Mouse (Mus musculus): Measurements from ENCODE around the gene Itgb2. TPM values are rescaled to one million over a fixed set of nuclear protein-coding genes. Genes with fewer than 3 reads are reported as not detected.

Itgb2 gene
- 6.0 and 6.9 TPM in 2 replicates for polyA plus RNA-seq (2015; fragmentation: Nextera tagmentation; extraction: Ambion mirVana)

DNA sequence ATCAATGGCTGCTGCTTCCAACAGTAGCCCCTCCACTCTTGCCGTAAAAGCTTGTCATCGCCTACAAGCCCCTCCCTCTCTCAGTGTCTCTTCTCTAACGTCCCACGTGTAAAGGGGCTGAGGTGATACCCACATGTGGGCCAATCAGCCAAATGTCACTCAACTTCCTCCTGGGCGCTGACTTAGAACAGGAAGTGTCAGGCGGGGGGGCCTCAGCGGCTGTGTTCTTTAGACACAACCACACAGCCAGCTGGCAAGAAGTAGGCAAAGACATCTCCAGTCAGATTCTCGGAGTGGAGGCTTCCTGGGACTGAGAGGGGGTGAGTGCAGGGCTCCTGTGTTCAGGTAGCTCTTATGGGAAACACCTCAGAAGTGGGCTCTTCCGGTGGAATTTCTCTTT, at the start of gene Itgb2:
Itgb2 (plus strand) TSS at position 113 of the 400 bp plus-strand sequence.
- no peak for ATAC-seq (ENCODE audit: insufficient read depth, low FRiP score, low read depth)
- H3K9ac ChIP-seq = no peak within 1 kb of the TSS
- 0 out of 2 replicates have a peak within 1 kb of the TSS, but pooled peaks have one; percentile 21 for H3K27ac ChIP-seq
- peak within 1 kb of the TSS; percentile 0; the same call in 1 of the 2 replicates for H3K4me3 ChIP-seq (replicated peaks)
- no peaks in the 10 kb centered on the region for H3K36me3 ChIP-seq
- H3K4me2 ChIP-seq = no peak within 1 kb of the TSS
- WGBS = 62% methylated on average over 9 of the region's 9 CpGs
- no peaks in the 10 kb centered on the region for H3K9me3 ChIP-seq
- no peaks in the 10 kb centered on the region for H3K27me3 ChIP-seq (replicated peaks)
- no peaks in the 10 kb centered on the region for H3K4me1 ChIP-seq

DNA sequence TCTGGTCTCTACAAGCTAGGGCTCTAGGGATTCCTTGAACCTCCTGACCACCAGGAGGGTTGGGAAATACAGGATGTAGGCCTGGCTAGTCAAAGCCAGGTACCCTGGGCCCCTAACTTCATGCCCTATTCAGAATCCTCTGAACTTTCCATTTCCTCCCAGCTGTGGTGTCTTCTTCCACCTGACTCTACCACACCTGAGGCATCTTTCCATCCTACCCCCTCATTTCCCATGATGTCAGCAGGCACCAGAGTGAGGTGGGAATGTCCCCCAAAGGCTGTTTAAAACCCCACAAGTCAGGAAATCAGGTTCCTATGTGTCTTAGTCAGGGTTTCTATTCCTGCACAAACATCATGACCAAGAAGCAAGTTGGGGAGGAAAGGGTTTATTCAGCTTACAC, 48.2 kb upstream of the Itgb2 start:
- H3K9me3 ChIP-seq = no peaks in the 10 kb centered on the region
- peaks cover 10% of the 10 kb centered on the region for H3K4me1 ChIP-seq
- no peak overlapping the region for H3K4me3 ChIP-seq (replicated peaks)
- ATAC-seq (ENCODE audit: insufficient read depth, low FRiP score, low read depth) = no peak
- H3K27me3 ChIP-seq (replicated peaks) = no peaks in the 10 kb centered on the region
- no peak overlapping the region for H3K4me2 ChIP-seq
- peaks cover 2% of the 10 kb centered on the region; the same call in 1 of the 2 replicates for H3K36me3 ChIP-seq
- H3K9ac ChIP-seq = no peak overlapping the region
- H3K27ac ChIP-seq = no peak overlapping the region

DNA sequence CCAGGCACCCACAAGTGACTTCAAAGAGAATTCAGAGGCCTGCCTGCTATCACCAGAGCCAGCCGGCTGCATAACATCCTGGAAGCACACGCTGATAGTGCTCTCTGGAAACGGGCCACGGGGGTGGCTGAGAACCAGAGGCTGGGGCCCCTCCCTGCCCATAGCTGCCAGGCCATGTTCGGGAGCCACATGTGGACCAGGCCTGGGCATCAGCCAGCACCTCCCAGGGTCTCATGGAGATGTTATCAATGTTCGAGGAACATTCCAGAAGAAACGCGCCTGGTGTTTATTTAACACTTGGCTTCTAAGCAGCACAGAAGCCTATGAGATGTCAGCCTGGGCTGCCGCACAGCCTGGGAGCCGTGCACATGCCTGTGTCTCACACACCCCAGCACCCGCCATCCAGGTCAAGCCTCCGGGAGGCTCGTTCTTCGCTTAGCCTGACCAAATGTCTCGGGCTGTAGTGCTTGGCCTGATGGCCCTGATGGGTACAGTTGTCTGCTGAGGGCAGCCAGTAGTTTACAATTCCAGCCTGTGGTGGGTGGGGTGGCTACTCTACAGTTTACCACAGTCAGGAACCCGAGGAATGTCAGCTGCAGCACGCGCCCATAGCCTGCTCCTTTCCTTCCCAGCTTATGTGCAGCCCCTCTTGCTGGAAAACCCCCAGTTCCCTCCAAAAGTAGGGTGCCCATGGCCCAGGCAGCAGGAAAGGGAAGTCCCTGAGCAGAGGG, 45.7 kb upstream of the Itgb2 start:
- no peaks in the 10 kb centered on the region for H3K27me3 ChIP-seq (replicated peaks)
- H3K4me2 ChIP-seq = 0 out of 2 replicates have a peak overlapping the region, but pooled peaks have one; percentile 16
- peak overlapping the region; percentile 31; the same call in 1 of the 2 replicates for H3K27ac ChIP-seq
- 17% methylated on average over 18 of the region's 18 CpGs for WGBS
- H3K9ac ChIP-seq = no peak overlapping the region
- H3K9me3 ChIP-seq = no peaks in the 10 kb centered on the region
- ATAC-seq (ENCODE audit: insufficient read depth, low FRiP score, low read depth) = peak; percentile 65; the same call in 1 of the 2 replicates
- no peak overlapping the region for H3K4me3 ChIP-seq (replicated peaks)
- peaks cover 26% of the 10 kb centered on the region for H3K36me3 ChIP-seq
- peaks cover 10% of the 10 kb centered on the region for H3K4me1 ChIP-seq

DNA sequence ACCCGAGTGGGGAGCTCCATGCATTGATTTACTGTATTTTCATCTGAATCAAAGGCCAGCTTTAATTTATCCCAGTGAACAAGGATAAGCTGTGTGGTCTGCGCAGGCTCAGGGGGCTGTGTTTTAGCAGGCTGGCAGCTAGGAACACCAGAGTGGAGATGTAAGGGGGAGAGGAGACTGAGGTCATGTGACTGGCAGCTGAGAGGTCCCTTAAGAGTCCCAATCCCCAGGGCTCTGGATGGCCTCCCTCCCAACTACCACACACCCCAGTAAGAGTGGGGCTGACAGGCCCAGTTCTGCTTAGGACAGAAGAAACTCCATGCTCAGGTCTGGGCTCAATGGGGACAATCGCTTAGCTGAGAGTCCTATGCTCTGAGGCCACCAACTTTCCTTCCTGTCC, 44.3 kb upstream of the Itgb2 start:
- WGBS = 67% methylated on average over 3 of the region's 3 CpGs
- no peak overlapping the region for H3K9ac ChIP-seq

DNA sequence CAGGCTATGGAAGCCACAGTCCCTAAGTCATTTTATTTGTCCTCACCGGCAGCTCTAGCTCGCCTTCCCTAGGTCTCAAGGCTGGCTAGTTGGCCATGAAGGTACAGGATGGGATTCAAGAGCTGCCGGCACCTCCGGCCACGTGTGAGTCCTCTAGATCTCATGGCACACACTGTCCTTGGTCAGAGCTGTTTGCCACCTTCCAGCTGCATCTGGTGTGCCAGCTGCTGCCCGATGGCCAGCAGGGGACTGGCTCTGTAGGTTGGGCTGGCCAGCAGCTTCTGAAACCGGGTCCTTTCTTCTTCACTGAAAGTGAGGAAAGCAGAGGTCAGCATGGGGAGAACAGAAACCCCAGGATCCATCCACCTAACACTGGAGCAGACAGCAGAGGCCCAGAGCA, 41.9 kb upstream of the Itgb2 start:
- Histone ChIP-seq H3K4me1 (peaks cover 10% of the 10 kb centered on the region), H3K4me3 (replicated peaks) (no peak overlapping the region), H3K36me3 (peaks cover 43% of the 10 kb centered on the region), H3K27ac (no peak overlapping the region), H3K4me2 (no peak overlapping the region), H3K27me3 (replicated peaks) (no peaks in the 10 kb centered on the region), H3K9me3 (no peaks in the 10 kb centered on the region), H3K9ac (no peak overlapping the region)
- no peak for ATAC-seq (ENCODE audit: insufficient read depth, low FRiP score, low read depth)
- WGBS = 91% methylated on average over 7 of the region's 7 CpGs

More for the DNA sequence above, 44.3 kb upstream of the Itgb2 start:
- Histone ChIP-seq H3K27me3 (replicated peaks) (no peaks in the 10 kb centered on the region), H3K36me3 (peaks cover 37% of the 10 kb centered on the region), H3K27ac (no peak overlapping the region), H3K4me1 (peaks cover 10% of the 10 kb centered on the region), H3K4me2 (no peak overlapping the region), H3K9me3 (no peaks in the 10 kb centered on the region), H3K4me3 (replicated peaks) (no peak overlapping the region)
- no peak for ATAC-seq (ENCODE audit: insufficient read depth, low FRiP score, low read depth)

DNA sequence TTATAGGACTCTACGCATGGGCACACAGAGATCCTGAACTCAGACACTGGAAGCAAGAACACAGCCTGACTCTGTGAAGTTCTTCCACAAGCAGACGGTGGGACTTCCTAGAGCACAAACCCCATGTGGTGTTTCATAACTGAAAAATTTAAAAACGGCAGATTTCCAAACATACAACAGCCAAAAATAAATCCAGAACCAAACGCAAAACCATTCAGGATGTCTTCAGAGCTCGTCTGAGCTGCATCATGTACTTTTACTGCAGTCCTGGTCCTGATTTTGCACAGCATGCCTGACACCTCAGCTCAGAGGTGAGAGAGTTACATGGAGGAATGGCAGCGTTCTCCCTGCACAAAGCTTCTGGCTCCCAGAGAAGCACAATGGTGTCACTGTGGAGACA, 38.5 kb upstream of the Itgb2 start:
- Histone ChIP-seq H3K9me3 (no peaks in the 10 kb centered on the region), H3K36me3 (peaks cover 61% of the 10 kb centered on the region), H3K27me3 (replicated peaks) (no peaks in the 10 kb centered on the region), H3K9ac (no peak overlapping the region), H3K4me1 (no peaks in the 10 kb centered on the region), H3K4me2 (no peak overlapping the region), H3K27ac (no peak overlapping the region), H3K4me3 (replicated peaks) (no peak overlapping the region)
- no peak for ATAC-seq (ENCODE audit: insufficient read depth, low FRiP score, low read depth)
- WGBS = 84% methylated on average over 6 of the region's 6 CpGs

DNA sequence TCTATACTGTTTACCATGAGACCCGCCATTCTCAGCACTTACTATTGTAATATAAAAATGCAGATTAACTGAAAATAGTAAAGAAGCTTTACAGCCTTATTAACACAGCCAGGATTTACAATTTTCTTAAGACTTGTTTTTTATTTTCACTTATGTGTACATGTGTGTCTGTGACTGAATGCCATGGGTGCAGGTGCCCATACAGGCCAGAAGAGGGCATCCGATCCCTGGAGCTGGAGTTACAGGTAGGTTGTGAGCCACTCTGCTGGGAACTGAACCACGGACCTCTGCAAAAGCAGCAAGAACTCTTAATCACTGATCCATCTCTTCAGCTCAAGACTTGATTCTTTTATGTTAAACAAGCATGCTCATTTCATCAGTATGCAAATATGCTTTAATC, 37.2 kb upstream of the Itgb2 start:
- Histone ChIP-seq H3K4me2 (no peak overlapping the region), H3K27ac (no peak overlapping the region), H3K9ac (no peak overlapping the region), H3K36me3 (peaks cover 57% of the 10 kb centered on the region), H3K4me1 (no peaks in the 10 kb centered on the region), H3K27me3 (replicated peaks) (no peaks in the 10 kb centered on the region), H3K4me3 (replicated peaks) (no peak overlapping the region), H3K9me3 (no peaks in the 10 kb centered on the region)
- ATAC-seq (ENCODE audit: insufficient read depth, low FRiP score, low read depth) = no peak
- WGBS = 95% methylated on average over 3 of the region's 3 CpGs

DNA sequence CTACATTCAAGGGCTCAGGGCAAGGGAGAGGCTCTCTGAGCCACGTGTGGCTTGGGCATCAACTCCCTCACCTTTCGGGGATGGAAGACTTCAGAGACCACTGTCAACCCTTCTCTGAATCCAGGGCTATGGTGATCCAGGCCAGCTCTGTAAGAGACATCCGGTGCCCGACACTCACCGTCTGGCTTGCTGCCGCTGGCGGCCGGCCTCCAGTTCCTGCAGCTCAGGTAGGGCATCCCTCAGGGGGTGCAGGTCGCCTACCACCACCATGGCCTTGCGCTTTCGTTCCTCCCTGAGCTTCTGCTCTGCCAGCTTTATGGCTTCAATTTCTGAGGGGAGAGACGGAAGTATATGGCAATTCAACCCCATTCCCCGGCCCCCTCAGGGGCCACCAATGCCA, 32.9 kb upstream of the Itgb2 start:
- H3K4me3 ChIP-seq (replicated peaks) = no peak overlapping the region
- H3K4me2 ChIP-seq = no peak overlapping the region
- no peaks in the 10 kb centered on the region for H3K9me3 ChIP-seq
- H3K27ac ChIP-seq = no peak overlapping the region
- no peak overlapping the region for H3K9ac ChIP-seq
- 93% methylated on average over 13 of the region's 13 CpGs for WGBS
- peaks cover 26% of the 10 kb centered on the region for H3K36me3 ChIP-seq
- H3K4me1 ChIP-seq = peaks cover 9% of the 10 kb centered on the region
- ATAC-seq (ENCODE audit: insufficient read depth, low FRiP score, low read depth) = no peak
- no peaks in the 10 kb centered on the region for H3K27me3 ChIP-seq (replicated peaks)

DNA sequence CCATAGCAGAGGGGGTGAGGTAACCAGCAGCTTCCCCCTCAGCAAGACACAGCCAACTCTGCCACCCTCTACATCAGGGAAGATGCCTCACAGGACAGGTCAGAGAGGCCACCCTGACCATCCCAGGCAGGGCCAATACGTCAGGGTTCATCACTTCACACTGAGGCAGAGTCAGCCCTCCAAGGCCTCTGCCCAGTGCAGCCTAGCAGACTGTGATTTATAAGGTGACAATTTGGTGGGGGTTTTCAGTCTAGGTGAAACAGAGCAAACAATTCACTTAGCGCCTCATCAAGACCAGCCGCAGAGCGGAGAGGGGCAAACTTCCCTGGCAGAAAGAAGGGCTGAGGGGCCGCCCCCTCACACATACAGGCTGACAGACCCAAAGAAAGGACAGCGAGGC, 31.8 kb upstream of the Itgb2 start:
- Histone ChIP-seq H3K27me3 (replicated peaks) (no peaks in the 10 kb centered on the region), H3K36me3 (peaks cover 26% of the 10 kb centered on the region), H3K9ac (no peak overlapping the region), H3K4me2 (no peak overlapping the region), H3K27ac (no peak overlapping the region), H3K9me3 (no peaks in the 10 kb centered on the region), H3K4me1 (peaks cover 9% of the 10 kb centered on the region), H3K4me3 (replicated peaks) (no peak overlapping the region)
- WGBS = 69% methylated on average over 6 of the region's 6 CpGs
- ATAC-seq (ENCODE audit: insufficient read depth, low FRiP score, low read depth) = no peak

DNA sequence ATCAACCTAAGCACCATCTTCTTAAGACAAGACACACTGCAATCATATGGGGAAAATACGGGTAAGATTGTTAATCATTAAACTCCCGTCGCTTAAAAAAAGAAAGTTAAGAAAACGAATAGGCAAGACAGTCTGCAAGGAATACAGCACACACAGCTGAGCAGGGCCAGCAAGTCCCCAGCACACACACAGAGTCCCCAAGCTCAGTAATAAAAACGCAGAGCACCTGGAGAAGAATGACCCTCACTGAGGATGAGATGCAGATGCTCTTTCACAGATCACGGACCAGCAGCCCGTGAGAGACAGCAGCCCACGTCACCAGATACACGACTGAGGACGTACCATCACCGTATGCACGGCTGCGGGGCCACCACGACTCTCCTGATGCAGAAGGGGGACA, 29.4 kb upstream of the Itgb2 start:
- Histone ChIP-seq H3K27me3 (replicated peaks) (no peaks in the 10 kb centered on the region), H3K4me2 (no peak overlapping the region), H3K9ac (no peak overlapping the region), H3K4me1 (peaks cover 9% of the 10 kb centered on the region), H3K4me3 (replicated peaks) (no peak overlapping the region), H3K9me3 (no peaks in the 10 kb centered on the region), H3K36me3 (peaks cover 19% of the 10 kb centered on the region), H3K27ac (no peak overlapping the region)
- ATAC-seq (ENCODE audit: insufficient read depth, low FRiP score, low read depth) = no peak
- WGBS = 32% methylated on average over 14 of the region's 14 CpGs

DNA sequence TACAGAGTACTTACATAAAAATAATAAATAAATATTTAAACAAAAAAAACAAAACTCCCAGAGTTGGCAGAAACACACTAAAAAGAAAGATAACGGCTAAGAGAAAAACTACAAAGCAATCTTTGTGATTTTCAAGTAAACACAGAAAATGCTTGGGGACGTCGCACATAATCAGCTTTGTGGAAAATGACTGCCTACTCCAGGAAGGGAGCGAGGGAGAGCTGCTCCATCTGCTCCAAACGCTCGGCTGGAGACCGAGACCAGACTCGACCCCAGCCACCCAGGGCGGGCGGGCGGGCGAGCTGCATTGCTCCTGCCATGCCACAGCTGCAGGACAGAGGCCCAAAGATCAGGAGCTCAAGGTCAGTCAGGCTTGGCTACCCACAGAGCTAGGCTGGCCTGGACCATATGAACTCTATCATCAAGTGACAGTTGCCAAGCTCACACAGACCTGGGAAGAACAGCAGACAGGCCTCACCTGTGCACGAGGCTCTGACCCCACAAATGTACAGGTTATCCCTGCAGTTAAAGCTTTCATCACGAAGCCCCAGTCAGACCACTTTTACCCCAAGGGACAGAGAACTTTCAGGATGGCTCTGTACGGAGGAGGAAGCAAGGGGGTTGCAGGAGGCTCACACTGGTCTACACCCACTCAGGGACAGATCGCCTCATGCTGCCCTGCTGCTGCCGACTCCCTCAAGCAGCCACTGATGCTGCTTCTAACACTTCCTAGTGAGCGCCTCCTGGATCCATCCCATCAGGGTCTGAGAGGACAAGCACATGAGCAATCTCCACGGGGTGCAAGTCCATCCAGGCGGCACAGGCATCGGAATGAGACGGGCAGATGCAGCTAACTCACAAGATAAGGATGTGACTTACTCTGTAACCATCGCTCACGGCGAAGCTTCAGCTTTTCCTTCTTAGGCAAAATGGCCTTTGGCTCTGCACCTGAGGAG, 26.8 kb upstream of the Itgb2 start:
- ATAC-seq (ENCODE audit: insufficient read depth, low FRiP score, low read depth) = no peak
- H3K4me2 ChIP-seq = no peak overlapping the region
- no peaks in the 10 kb centered on the region for H3K27me3 ChIP-seq (replicated peaks)
- no peak overlapping the region for H3K4me3 ChIP-seq (replicated peaks)
- H3K4me1 ChIP-seq = peaks cover 9% of the 10 kb centered on the region
- WGBS = 82% methylated on average over 25 of the region's 25 CpGs
- no peaks in the 10 kb centered on the region for H3K9me3 ChIP-seq
- no peak overlapping the region for H3K9ac ChIP-seq
- H3K27ac ChIP-seq = no peak overlapping the region
- H3K36me3 ChIP-seq = peaks cover 21% of the 10 kb centered on the region

DNA sequence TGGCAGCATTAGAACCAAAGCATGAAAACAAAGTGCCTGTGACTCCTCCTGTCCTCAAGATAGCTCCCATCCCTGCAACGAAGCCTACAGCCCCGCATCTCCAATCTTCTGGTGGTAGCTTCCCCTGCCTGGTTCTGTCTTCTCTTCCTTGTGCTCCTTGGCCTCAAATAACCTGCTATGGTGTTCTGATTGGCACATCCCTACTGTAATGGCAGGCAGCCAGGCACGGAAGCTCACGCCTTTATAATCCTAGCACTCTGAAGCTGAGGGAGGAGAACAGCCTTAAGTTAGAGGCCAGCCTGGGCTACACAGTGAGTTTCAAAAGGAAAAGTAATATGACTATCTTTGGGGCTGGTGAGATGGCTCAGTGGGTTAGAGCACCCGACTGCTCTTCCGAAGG, 25.9 kb upstream of the Itgb2 start:
- no peaks in the 10 kb centered on the region for H3K9me3 ChIP-seq
- peaks cover 14% of the 10 kb centered on the region for H3K4me1 ChIP-seq
- no peak overlapping the region for H3K4me2 ChIP-seq
- H3K4me3 ChIP-seq (replicated peaks) = no peak overlapping the region
- H3K36me3 ChIP-seq = peaks cover 21% of the 10 kb centered on the region
- ATAC-seq (ENCODE audit: insufficient read depth, low FRiP score, low read depth) = no peak
- 87% methylated on average over 6 of the region's 6 CpGs for WGBS
- no peak overlapping the region for H3K27ac ChIP-seq
- no peaks in the 10 kb centered on the region for H3K27me3 ChIP-seq (replicated peaks)
- no peak overlapping the region for H3K9ac ChIP-seq
